Mouse (Mus musculus) limb, embryonic 13.5 days (tissue): Measurements from ENCODE around the gene Gria2. TPM values are rescaled to one million over a fixed set of nuclear protein-coding genes. Genes with fewer than 3 reads are reported as not detected.

Experiments used
- ATAC-seq: fragments of 200-750 bp; cut with Nextera tagmentation; 2 replicates; pipeline ENCODE4 v1.8.0; 2017; ENCODE audit warnings: low read depth, moderate number of reproducible peaks, moderate TSS enrichment; ENCODE audit not compliant: low FRiP score
- H3K27ac ChIP-seq: fragments of 300-500 bp; sonication (generic); 2 replicates; pipeline ENCODE4 v1.5.1; 2015; ENCODE audit warnings: inconsistent platforms, mild to moderate bottlenecking, moderate library complexity
- H3K27me3 ChIP-seq: fragments of 300-500 bp; sonication (generic); 2 replicates; pipeline ENCODE4 v1.6.1; 2015; ENCODE audit warnings: mild to moderate bottlenecking, inconsistent platforms
- H3K36me3 ChIP-seq: fragments of 300-500 bp; sonication (generic); 2 replicates; pipeline ENCODE4 v1.6.1; 2015; ENCODE audit warnings: inconsistent platforms, mild to moderate bottlenecking, moderate library complexity
- H3K4me1 ChIP-seq: fragments of 300-500 bp; sonication (generic); 2 replicates; pipeline ENCODE4 v1.6.1; 2015; ENCODE audit warnings: inconsistent platforms
- H3K4me2 ChIP-seq: fragments of 300-500 bp; sonication (generic); replicated peaks from 2 replicates; pipeline ENCODE4 v1.6.1; 2015; ENCODE audit warnings: inconsistent platforms, mild to moderate bottlenecking, moderate library complexity
- H3K4me3 ChIP-seq: fragments of 300-500 bp; sonication (generic); 2 replicates; pipeline ENCODE4 v1.5.1; 2015; ENCODE audit warnings: moderate library complexity, mild to moderate bottlenecking, inconsistent platforms
- H3K9ac ChIP-seq: fragments of 300-500 bp; sonication (generic); 2 replicates; pipeline ENCODE4 v1.6.1; 2015; ENCODE audit warnings: mild to moderate bottlenecking, inconsistent platforms
- H3K9me3 ChIP-seq: fragments of 300-500 bp; sonication (generic); 2 replicates; pipeline ENCODE4 v1.6.1; 2016; ENCODE audit warnings: inconsistent platforms
- WGBS: fragments of 180-500 bp; shearing (Covaris S2); methylation state at CpG from one replicate; pipeline ENCODE4 v1.1.7; 2015; 5-methylcytosine and 5-hydroxymethylcytosine counted together
- polyA plus RNA-seq: library from polyadenylated mRNA; unstranded; fragments of >200 nt; fragmentation: Nextera tagmentation; extraction: Ambion mirVana; gene quantifications from 2 replicates; pipeline ENCODE4 v1.2.1, GENCODE M21; 2015

Gene Gria2
- polyA plus RNA-seq, 1 experiment from 2014 or later = 3.3 TPM

GRCm38 (mm10) chr3:80773232-80773631 is 29.4 kb downstream of the Gria2 start:
- Histone ChIP-seq H3K27me3 (no peaks in the 10 kb centered on the region), H3K36me3 (no peaks in the 10 kb centered on the region), H3K9me3 (no peaks in the 10 kb centered on the region), H3K4me2 (no peak overlapping the region), H3K4me1 (no peaks in the 10 kb centered on the region), H3K27ac (no peak overlapping the region), H3K4me3 (no peak overlapping the region), H3K9ac (no peak overlapping the region)
- 86% methylated on average over 4 of the region's 4 CpGs for WGBS
- ATAC-seq = no peak

- H3K27me3 ChIP-seq = no peaks in the 10 kb centered on the region
- no peak overlapping the region for H3K27ac ChIP-seq
- no peak overlapping the region for H3K9ac ChIP-seq
- no peaks in the 10 kb centered on the region for H3K4me1 ChIP-seq
- H3K4me2 ChIP-seq = no peak overlapping the region
- H3K9me3 ChIP-seq = no peaks in the 10 kb centered on the region
- WGBS = 60% methylated on average over 5 of the region's 5 CpGs
- H3K36me3 ChIP-seq = no peaks in the 10 kb centered on the region
- no peak overlapping the region for H3K4me3 ChIP-seq
- ATAC-seq = no peak
These were observed 33.0 kb downstream of the Gria2 start for GRCm38 (mm10) chr3:80769506-80770235.

- no peak overlapping the region for H3K4me3 ChIP-seq
- no peaks in the 10 kb centered on the region for H3K36me3 ChIP-seq
- H3K4me2 ChIP-seq = no peak overlapping the region
- no peaks in the 10 kb centered on the region for H3K4me1 ChIP-seq
- no peaks in the 10 kb centered on the region for H3K9me3 ChIP-seq
- H3K9ac ChIP-seq = no peak overlapping the region
- ATAC-seq = no peak
- no peaks in the 10 kb centered on the region for H3K27me3 ChIP-seq
- H3K27ac ChIP-seq = no peak overlapping the region
- 86% methylated on average over 4 of the region's 4 CpGs for WGBS
These were observed 43.7 kb downstream of the Gria2 start for GRCm38 (mm10) chr3:80758955-80759354.

- no peak overlapping the region for H3K4me3 ChIP-seq
- ATAC-seq = no peak
- H3K9ac ChIP-seq = no peak overlapping the region
- H3K4me2 ChIP-seq = no peak overlapping the region
- WGBS = 82% methylated on average over 2 of the region's 2 CpGs
- no peaks in the 10 kb centered on the region for H3K9me3 ChIP-seq
- H3K27ac ChIP-seq = no peak overlapping the region
- no peaks in the 10 kb centered on the region for H3K4me1 ChIP-seq
- H3K27me3 ChIP-seq = no peaks in the 10 kb centered on the region
- H3K36me3 ChIP-seq = no peaks in the 10 kb centered on the region
These were observed 44.3 kb downstream of the Gria2 start for GRCm38 (mm10) chr3:80758363-80758762.

GRCm38 (mm10) chr3:80750786-80751185 is 51.8 kb downstream of the Gria2 start:
- Histone ChIP-seq H3K36me3 (no peaks in the 10 kb centered on the region), H3K9me3 (no peaks in the 10 kb centered on the region), H3K4me1 (no peaks in the 10 kb centered on the region), H3K27me3 (no peaks in the 10 kb centered on the region), H3K4me3 (no peak overlapping the region), H3K4me2 (no peak overlapping the region), H3K9ac (no peak overlapping the region), H3K27ac (no peak overlapping the region)
- no peak for ATAC-seq

GRCm38 (mm10) chr3:80725205-80725604 is 77.4 kb downstream of the Gria2 start:
- WGBS = 61% methylated on average over 3 of the region's 3 CpGs
- H3K4me3 ChIP-seq = no peak overlapping the region
- H3K4me1 ChIP-seq = no peaks in the 10 kb centered on the region
- H3K9ac ChIP-seq = no peak overlapping the region
- no peak for ATAC-seq
- no peaks in the 10 kb centered on the region for H3K9me3 ChIP-seq
- H3K27me3 ChIP-seq = no peaks in the 10 kb centered on the region
- H3K4me2 ChIP-seq = no peak overlapping the region
- no peaks in the 10 kb centered on the region for H3K36me3 ChIP-seq
- H3K27ac ChIP-seq = no peak overlapping the region

- no peak; the same call in 1 of the 2 replicates for ATAC-seq
- Histone ChIP-seq H3K27ac (no peak overlapping the region), H3K4me1 (no peaks in the 10 kb centered on the region), H3K4me2 (no peak overlapping the region), H3K36me3 (no peaks in the 10 kb centered on the region), H3K4me3 (no peak overlapping the region), H3K27me3 (no peaks in the 10 kb centered on the region), H3K9me3 (no peaks in the 10 kb centered on the region), H3K9ac (no peak overlapping the region)
- 24% methylated on average over 3 of the region's 3 CpGs for WGBS
These were observed 89.5 kb downstream of the Gria2 start for GRCm38 (mm10) chr3:80713123-80713522.

GRCm38 (mm10) chr3:80708992-80709391 is 93.6 kb downstream of the Gria2 start:
- H3K27ac ChIP-seq = no peak overlapping the region
- H3K4me1 ChIP-seq = no peaks in the 10 kb centered on the region
- ATAC-seq = no peak
- H3K4me3 ChIP-seq = no peak overlapping the region
- H3K27me3 ChIP-seq = no peaks in the 10 kb centered on the region
- H3K4me2 ChIP-seq = no peak overlapping the region
- H3K36me3 ChIP-seq = no peaks in the 10 kb centered on the region
- H3K9me3 ChIP-seq = no peaks in the 10 kb centered on the region
- H3K9ac ChIP-seq = no peak overlapping the region

GRCm38 (mm10) chr3:80702173-80702572 is 100.5 kb downstream of the Gria2 start:
- no peak for ATAC-seq
- Histone ChIP-seq H3K9me3 (no peaks in the 10 kb centered on the region), H3K27me3 (no peaks in the 10 kb centered on the region), H3K4me3 (no peak overlapping the region), H3K4me2 (no peak overlapping the region), H3K27ac (no peak overlapping the region), H3K4me1 (no peaks in the 10 kb centered on the region), H3K36me3 (no peaks in the 10 kb centered on the region), H3K9ac (no peak overlapping the region)
- WGBS = 88% methylated on average over 3 of the region's 3 CpGs

- Histone ChIP-seq H3K9me3 (no peaks in the 10 kb centered on the region), H3K36me3 (no peaks in the 10 kb centered on the region), H3K9ac (no peak overlapping the region), H3K4me1 (no peaks in the 10 kb centered on the region), H3K27me3 (no peaks in the 10 kb centered on the region), H3K4me2 (no peak overlapping the region), H3K4me3 (no peak overlapping the region), H3K27ac (no peak overlapping the region)
- 76% methylated on average over 4 of the region's 4 CpGs for WGBS
- no peak for ATAC-seq
These were observed 105.1 kb downstream of the Gria2 start for GRCm38 (mm10) chr3:80697523-80697922.

- WGBS = 97% methylated on average over 8 of the region's 8 CpGs
- Histone ChIP-seq H3K9ac (no peak overlapping the region), H3K9me3 (no peaks in the 10 kb centered on the region), H3K4me2 (no peak overlapping the region), H3K4me3 (no peak overlapping the region), H3K27ac (no peak overlapping the region), H3K36me3 (no peaks in the 10 kb centered on the region), H3K4me1 (no peaks in the 10 kb centered on the region), H3K27me3 (no peaks in the 10 kb centered on the region)
- ATAC-seq = no peak
These were observed 107.7 kb downstream of the Gria2 start for GRCm38 (mm10) chr3:80694965-80695364.

GRCm38 (mm10) chr3:80665105-80665504 is 137.5 kb downstream of the Gria2 start:
- 76% methylated on average over 5 of the region's 5 CpGs for WGBS
- H3K27ac ChIP-seq = no peak overlapping the region
- no peaks in the 10 kb centered on the region for H3K9me3 ChIP-seq
- no peak overlapping the region for H3K9ac ChIP-seq
- H3K36me3 ChIP-seq = no peaks in the 10 kb centered on the region
- no peak for ATAC-seq
- no peaks in the 10 kb centered on the region for H3K27me3 ChIP-seq
- H3K4me1 ChIP-seq = no peaks in the 10 kb centered on the region
- H3K4me3 ChIP-seq = no peak overlapping the region
- no peak overlapping the region for H3K4me2 ChIP-seq

GRCm38 (mm10) chr3:80663293-80663692 is 139.3 kb downstream of the Gria2 start:
- no peak for ATAC-seq
- Histone ChIP-seq H3K4me2 (no peak overlapping the region), H3K36me3 (no peaks in the 10 kb centered on the region), H3K4me3 (no peak overlapping the region), H3K27ac (no peak overlapping the region), H3K27me3 (no peaks in the 10 kb centered on the region), H3K4me1 (no peaks in the 10 kb centered on the region), H3K9ac (no peak overlapping the region), H3K9me3 (no peaks in the 10 kb centered on the region)
- 75% methylated on average over 2 of the region's 2 CpGs for WGBS
